Mouse (Mus musculus) G1E (cell line): ENCODE data around the gene Hoxb8.

Experiments used
- CTCF ChIP-seq: IDR thresholded peaks from 2 replicates; pipeline ENCODE4 v1.5.1; 2012; ENCODE audit warnings: low read depth, low read length, inconsistent platforms, mixed read lengths
- GATA1 ChIP-seq: IDR thresholded peaks from 2 replicates; pipeline ENCODE4 v1.6.1; 2012; ENCODE audit warnings: borderline replicate concordance, low read length, inconsistent platforms, mixed read lengths
- GATA2 ChIP-seq: IDR thresholded peaks from 2 replicates; pipeline ENCODE4 v1.6.1; 2012; ENCODE audit warnings: low read depth, low read length, inconsistent platforms, borderline replicate concordance
- TAL1 ChIP-seq: conservative IDR thresholded peaks from 2 replicates; pipeline ENCODE4 v1.6.1; 2012; ENCODE audit warnings: low read depth, low read length, inconsistent platforms, mixed read lengths

DNA sequence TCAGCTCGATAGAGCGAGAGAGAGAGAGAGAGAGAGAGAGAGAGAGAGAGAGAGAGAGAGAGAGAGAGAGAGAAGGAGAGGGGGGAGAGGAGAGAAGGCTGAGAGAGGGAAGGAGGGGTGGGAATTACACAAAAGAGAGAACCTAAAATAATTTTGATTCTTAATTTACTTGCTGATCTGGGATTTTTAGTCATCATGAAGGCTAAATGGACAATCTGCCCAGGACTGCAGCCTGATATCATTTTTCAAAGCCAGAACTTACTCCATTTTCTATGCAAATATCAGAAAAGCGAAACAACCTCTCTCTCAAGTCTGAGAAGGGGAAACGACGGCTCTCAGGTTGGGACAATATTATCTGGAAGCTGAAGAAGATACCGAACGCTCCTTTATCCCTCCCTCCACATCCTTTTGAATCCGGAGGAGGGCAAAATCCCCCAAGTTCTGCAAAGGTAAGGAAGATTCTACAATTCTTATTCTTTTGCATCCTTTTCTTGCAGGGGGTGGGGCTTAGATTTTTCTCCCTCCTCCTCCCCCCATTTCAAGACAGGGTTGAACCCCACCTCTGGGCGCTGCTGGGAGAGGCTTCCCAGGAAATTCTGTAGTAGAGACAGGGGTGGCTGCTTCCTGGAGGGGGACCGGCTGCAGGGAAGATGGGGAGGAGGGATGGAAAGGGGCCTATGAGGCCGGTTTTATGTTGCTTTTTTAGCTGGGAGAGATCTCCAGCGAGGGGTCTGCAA is 11.0 kb downstream of the Hoxb8 start:
- TF ChIP-seq CTCF (no peak), GATA1 (no peak), GATA2 (no peak), TAL1 (no peak)
